Mouse (Mus musculus): ENCODE results near the gene Capn12. TPM values are rescaled to one million over a fixed set of nuclear protein-coding genes. Genes with fewer than 3 reads are reported as not detected.

Gene Capn12
- total RNA-seq, 2 experiments from 2014 or later: 0.15 TPM; not detected in 1

DNA sequence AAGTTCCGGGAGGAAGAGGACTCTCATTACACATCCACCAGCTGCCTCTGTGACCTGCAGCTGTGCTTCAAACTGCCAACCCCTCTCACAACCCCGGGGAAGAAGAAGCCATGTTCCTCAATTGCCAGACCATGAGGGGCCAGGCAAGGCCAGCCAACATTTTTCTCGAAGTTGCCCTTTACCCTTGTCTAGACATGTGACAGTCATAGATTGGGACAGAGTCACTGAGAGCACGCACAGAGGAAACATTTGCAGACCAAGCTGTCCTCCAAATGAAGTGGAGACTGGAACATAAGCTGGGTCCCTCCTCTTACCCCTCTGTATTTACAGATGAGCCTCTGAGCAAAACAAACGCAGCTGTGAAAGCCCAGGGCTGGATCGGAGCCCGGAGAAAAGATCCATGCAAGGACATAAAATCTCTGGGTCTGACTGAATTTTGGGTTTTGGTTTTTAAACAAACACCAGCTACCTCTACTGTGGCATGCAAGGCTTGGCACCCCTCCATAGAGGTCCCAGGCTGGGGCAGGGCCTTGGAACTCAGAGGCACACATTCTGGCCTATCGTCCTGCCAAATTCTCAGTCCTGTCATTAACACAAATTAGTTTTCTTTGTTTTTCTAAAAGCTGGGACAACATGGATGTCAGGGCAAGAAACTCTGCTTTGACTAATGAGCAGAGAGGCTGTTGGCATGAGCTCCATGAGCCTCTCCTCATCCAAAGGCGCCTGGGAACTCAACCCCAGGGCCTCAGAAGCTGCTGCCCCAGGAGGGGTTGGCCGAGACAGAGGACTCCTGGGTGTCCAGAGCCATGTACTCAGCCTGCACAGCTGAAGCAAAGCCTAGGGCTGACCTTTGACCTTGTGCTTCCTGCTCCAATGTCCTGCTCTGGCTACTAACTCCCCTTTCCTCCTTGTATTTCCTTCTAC is 36.5 kb downstream of the Capn12 start:
- DNase-seq: peak; percentile 52 to 78
- intact Hi-C loops (cut with DNase I): no loop called here

DNA sequence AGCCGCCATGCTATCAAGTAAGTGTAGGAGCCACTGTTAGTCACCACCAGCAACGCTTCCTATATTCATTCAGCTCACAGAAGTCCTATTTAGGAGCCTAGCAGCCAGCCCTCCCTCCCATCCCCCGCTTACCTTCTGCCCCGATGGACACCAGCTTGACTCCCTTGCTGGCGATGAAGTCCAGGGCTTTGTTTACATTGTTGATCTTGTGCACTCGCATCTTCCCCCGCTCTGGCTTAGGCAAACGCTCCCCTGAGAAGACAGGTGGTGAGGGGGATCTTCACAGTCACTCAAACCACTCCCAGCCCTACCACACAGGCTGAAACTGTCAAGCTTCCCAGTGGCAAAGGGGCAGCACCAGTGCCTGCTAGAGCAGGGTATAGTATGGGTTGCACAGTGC is 37.3 kb downstream of the Capn12 start:
- DNase-seq: no peak
- intact Hi-C loops (cut with DNase I): no loop called here

DNA sequence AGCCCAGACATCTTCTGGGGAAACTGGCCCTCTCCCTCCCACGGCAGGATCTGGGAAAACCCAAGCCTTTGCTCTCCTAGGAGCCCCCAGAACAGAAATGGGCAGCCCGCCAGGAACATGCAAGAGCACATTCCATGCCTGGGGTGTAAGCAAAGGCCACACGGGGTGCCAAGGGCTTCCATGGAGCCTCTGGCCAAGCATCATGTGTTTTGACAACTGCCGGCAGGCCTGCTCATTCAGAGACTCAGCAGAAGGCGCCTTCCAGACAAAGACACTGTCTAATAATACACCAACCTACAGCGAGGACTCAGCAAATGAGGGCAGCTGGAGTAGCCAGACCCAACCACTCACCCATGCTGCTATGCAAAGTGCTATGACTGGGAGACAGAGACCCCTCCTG is 38.6 kb downstream of the Capn12 start:
- intact Hi-C loops (cut with DNase I): loop anchor here (5.0 kb wide), 1 partner anchor 37 kb away; no protein-coding TSS in a partner anchor
- DNase-seq: peak in 1 of 2 experiments; percentile 86

DNA sequence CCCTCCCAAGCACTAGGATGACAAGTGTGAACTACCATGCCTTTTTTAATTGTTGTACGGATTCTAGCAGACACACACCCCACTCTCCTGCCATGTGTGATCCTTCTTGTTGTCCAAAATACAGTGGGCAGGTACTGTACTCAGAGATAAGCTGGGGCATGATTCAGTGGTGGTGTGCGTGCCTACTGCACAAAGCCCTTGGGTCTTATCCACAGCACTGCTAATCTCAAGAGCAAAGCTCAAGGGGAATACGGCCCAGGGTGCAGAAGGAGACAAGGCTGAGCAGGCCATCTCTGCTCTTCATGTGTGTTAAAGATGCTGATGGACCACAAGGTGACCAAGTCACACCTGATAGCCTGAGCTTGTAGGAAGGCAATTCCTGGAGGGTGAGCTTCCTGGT is 40.0 kb downstream of the Capn12 start:
- no peak for DNase-seq
- intact Hi-C loops (cut with DNase I): loop anchor here (5.0 kb wide), 1 partner anchor 36 kb away; no protein-coding TSS in a partner anchor

DNA sequence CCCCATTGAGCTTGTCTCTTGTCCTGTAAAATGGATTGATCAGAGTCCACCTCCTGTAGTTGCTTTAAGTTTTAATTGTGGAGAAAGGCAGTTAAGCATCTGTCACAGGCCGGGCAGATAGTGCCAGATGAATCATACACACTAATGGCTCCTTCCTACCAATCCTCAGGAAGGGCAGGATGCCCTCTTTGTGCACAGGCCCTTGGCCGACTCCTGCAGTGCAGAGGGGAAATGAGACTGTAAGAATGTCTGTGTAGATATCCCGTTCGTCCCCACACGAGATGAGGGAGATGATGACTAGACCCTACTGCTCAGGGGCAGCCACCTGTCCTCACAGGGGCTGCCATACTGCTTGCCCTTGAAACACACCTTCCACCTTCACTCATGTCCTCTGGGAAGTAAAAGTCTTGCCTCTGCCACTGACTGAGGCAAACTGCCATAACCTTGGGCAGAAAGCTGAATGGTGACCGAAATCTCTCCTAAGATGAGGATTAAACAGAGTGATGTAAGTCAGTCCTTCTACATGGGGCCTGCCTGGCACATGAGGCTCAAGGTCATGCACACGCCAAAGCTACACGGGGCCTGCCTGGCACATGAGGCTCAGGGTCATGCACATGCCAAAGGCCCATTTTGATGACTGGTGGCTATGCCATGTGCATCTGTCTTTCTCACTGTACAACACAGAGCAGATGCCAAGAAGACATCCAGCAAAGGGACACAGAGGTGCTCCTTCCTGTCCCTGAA is 40.7 kb downstream of the Capn12 start:
- intact Hi-C loops (cut with DNase I): loop anchor here (5.0 kb wide), 1 partner anchor 35 kb away; no protein-coding TSS in a partner anchor
- DNase-seq: no peak

DNA sequence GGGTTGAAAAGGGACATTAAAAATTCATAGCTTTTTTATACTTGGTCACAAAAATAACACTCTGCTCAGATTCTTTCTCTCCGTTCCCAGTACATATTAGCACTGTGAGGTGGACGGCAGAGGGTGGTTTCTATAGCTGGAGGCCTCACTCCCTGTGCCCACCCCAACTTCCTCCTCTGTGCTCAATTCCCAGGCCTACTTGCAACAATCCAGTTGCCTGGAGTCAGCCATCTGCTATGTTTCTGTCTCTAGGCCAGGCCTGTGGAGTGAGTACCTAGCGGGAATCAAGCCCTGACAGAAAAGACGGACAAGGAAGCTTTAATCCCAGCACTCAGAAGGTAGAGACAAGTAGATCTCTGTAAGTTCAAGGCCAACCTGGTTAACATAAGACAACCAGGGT is 41.4 kb downstream of the Capn12 start:
- no peak for DNase-seq
- intact Hi-C loops (cut with DNase I): loop anchor here (5.0 kb wide), 1 partner anchor 35 kb away; no protein-coding TSS in a partner anchor

DNA sequence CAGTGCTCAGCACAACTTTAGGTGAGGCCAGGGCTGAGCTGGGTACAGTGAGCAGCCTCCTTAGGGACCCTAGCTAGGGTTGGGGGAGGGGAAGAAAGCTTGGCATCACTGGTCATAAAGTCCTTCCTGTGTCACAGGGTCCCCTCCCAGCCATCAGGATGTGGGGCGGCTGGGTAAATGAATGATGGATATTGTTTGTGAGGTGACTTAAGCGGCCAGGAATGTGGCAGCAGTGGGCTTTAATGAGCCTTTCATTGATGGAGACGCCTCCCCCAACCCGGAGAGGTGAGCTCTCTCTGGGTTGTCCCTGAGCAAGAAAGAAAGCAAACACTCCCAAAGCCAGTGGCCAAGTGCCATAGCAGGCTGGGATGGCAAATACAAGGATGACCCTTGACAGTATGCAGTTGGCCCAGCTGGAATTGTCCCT is 42.7 kb downstream of the Capn12 start:
- DNase-seq: no peak
- intact Hi-C loops (cut with DNase I): loop anchor here (5.0 kb wide), 1 partner anchor 33 kb away; no protein-coding TSS in a partner anchor

DNA sequence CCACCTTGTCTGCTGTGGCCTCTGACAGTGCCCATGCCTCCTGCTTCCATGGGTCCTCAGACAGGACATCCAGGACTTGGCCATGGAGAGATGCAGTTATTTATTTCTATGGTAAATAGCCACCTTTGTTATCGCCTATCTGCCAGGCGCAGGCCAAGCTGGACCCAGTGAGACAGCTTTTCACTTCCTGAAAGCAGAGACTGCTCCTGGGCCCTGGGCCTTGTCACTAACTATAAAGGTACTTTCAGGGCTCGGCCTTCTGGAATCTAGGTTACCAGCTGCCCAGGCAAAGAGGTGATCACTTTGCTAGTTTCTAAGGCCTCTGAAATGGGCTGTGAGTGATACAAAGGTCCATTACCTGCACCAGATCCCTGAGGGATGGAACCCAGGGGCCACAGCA is 43.6 kb downstream of the Capn12 start:
- no peak for DNase-seq
- intact Hi-C loops (cut with DNase I): loop anchor here (5.0 kb wide), 1 partner anchor 32 kb away; no protein-coding TSS in a partner anchor

DNA sequence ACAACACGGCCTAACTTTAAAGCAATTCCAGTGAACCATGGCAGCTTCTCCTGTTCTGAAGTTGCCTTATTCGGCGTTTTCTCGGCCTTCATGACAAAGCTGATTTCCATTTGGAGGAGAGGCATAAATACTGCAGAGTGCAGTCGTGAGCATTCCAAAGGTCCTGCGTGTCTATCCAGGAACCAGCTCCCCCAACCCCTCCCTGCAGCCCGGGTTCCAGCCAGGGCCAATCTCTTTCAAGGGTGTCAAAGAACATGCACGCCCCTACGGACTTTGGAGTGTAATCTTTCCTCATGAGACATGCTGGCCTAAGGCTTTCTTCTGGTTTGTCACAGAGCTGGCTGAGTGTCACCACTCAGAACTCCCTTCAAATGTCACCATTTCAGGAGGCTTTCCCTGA is 44.1 kb downstream of the Capn12 start:
- peak in 1 of 2 experiments; percentile 75 for DNase-seq
- intact Hi-C loops (cut with DNase I): no loop called here

DNA sequence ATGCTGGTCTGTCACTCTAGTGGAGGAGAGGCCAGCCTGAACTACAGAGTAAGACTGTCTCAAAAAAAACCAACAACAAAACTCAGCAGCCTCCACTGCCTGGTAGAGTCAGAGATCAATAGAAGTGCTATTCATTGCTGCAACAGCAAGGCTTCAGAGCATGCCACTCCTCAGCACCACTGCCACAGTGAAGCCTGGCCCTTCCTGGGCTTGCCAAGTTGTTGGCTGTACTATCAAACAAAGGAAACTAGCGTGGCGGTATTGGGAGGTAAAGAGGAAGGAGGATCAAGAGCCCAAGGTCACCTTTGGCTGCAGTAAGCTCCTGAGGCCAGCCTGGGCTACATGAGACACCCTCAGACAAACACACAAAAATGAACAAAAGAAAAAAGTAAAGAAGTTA is 45.0 kb downstream of the Capn12 start:
- no peak for DNase-seq
- intact Hi-C loops (cut with DNase I): no loop called here

DNA sequence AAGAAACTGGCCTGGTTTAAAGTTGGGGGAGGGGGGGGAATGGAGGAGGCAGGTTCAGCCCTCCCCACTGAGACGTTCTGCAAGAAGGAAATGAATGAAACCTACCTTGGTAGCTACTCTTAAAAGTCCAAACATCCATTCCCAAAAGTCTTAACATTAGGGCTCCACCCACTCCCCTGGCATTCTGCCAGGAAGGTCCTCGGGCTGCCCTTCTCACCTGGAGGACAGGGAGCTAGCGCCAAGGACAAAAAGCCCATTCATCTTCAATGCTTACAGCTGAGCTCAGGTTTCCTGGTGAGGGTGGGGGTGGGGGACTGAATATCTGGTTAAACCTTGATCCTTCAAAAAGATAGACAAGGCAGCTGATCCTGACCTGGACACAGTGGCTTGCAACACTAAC is 48.2 kb downstream of the Capn12 start:
- DNase-seq: no peak
- intact Hi-C loops (cut with DNase I): no loop called here

DNA sequence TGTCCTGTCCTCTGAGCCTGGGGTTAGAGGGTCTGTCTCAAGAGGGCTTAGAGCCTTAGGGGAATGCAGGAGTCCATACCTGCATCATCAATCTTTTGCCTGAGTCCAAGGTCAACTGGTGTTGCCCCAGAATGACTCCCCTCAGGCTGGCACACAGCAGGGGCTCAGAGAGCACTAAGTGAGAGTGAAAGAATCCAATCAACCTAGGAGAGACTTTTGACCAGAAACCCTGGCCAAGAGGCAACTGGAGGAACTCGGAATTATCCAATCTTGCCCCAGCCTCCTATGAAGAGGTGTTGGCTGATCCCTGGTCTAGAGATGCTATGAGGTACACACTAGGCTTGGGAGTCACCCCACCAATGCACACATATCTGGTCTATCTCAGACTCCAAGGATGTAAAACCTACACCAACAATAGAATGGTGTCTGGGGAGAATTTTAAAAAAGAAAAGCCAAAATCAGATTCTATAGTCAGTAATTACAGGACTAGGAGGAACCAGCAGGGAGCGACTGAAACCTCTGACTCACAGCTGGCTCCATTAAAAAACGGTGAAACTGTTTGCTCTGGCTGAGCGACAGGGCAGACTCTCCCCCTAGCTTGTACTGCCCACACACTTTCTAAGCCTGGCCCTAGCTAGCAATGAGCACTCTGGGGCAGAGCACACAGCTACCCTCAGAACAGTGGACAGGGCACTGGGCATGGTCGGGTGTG is 49.3 kb downstream of the Capn12 start:
- no peak for DNase-seq
- intact Hi-C loops (cut with DNase I): no loop called here

DNA sequence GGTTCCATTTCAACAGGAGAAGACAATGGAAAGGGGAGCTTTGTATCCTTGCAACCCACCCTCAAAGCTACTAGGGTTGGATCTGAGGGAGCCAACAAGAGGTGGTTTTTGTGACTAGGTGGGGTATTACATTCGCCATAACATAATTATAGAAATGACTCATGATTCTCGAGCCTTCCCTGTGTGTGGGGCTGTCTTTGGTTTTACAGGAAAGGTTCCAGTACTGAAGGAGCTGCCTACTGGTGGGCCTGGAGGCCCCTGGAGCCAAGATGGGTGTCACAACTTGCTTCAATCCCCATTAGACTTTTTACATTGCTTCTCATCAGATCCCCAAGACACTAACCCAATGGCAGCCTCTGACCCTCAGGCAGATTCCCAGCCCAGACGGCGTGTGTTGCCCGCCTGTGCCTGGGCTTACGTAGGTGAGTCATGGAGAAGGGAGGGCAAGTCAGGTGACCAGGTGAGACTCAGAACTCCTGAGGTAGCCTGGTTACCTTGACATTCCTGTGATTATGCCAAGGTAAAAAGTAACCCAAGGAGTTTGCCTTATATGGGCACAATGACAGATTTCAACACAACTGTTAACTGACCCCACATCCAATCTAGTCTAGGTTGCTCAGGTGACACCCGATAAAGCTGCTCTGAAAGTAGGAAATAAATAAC is 49.9 kb downstream of the Capn12 start:
- intact Hi-C loops (cut with DNase I): no loop called here

DNA sequence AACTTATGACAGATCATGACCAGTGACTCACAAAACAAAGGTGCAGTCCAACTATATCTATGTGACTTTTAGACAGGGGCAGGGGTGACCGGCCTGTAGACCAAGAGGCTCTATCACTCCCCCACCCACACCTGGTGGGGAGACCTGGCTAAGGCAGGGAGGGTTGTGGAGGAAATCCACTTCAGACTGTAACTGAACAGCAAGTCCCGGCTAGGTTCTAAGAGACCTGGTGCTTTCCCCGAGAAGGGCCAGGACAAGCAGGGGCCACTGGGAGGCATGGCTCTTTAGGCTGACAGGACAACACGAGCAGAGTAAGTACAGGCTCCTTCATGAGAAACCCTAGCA is 50.4 kb downstream of the Capn12 start:
- intact Hi-C loops (cut with DNase I): no loop called here
- no peak for DNase-seq

More for the DNA sequence above, 49.9 kb downstream of the Capn12 start:
- no peak for DNase-seq

DNA sequence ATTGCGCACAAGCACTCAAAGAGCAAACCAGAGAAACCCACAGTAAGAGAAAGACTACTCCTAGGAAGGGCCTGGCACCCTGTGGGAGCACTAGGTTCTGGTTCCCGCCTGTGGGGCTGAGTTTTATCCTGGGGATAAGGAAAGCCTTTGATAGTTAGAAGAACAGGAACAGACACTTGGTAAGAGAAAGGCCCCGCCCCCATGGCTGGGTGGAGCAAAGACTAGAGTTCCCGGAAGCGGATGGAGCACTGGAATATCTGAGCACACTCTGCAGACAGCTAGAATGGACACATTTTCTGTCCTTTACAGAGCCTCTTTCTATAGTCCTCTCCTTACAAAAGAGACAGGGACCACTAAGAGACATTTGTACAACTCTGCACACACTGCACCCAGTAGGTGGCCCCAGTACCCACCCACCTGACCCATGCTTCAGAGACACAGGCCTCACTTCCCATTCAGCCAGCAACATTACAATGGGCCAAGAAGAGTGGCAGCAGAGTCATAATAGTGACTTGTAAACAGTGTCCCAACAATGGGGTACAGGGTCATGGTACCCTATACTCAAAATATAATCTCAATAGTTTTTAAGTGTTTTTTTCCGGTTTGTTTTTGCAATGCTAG is 51.3 kb downstream of the Capn12 start:
- intact Hi-C loops (cut with DNase I): no loop called here
- no peak for DNase-seq

DNA sequence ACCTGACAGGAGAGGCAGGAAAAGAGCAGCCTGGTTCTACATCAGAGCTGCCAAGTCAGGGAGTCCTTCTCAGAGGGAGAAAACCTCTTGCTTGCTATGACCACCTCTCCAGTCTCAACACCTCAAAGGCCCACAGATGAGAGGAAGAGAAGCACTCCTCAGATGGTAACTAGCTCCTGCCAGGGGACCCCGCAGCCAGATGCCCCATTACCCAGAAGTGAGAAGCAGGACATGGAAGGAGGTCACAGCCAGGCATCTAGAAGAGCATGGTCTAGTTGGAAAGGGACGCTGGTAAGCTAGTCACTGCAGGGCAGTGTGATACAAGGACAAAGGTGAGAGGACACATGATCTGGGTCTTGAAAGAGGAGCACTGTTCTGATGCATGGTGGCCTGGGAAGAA is 52.6 kb downstream of the Capn12 start:
- intact Hi-C loops (cut with DNase I): no loop called here

DNA sequence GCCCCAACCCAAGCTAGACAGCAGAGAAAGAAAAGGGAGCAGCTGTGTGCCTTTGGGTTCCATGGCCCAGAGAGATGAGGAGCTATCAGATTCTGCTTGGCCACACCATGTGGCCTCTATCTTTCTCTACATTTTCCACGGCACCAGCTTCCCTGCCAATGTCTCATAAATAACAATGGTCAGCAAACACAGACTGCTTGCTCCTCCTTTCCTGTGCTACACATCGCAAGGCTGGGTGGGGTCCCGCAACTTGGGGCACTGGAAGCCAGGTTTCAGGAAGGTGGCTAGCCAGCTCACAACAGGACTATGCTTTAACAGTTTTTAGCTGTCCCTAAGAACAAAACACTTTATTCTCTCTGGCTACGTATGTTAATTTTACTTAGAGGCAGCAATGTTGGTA is 55.6 kb downstream of the Capn12 start:
- no peak for DNase-seq
- intact Hi-C loops (cut with DNase I): no loop called here

More for the DNA sequence above, 52.6 kb downstream of the Capn12 start:
- DNase-seq: no peak

DNA sequence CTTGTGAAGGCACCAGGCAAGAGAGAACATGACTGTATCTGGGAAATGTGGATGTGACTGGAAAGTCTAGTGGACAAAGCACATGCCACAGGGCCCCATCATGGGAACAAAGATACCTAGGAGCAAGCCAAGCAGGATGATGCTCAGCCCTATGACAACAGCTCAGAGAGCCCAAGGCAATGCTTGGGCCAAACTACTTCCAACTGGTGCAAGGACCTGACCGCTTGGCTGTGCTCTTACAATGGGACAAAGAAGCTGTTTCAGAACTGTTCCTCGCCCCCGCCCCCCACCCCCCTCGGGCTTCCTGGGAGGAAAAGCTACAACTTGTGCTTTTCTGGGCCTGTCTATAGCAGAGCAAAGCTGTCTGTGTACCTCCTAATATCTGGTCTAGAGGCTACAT is 57.4 kb downstream of the Capn12 start:
- DNase-seq: no peak
- intact Hi-C loops (cut with DNase I): no loop called here

DNA sequence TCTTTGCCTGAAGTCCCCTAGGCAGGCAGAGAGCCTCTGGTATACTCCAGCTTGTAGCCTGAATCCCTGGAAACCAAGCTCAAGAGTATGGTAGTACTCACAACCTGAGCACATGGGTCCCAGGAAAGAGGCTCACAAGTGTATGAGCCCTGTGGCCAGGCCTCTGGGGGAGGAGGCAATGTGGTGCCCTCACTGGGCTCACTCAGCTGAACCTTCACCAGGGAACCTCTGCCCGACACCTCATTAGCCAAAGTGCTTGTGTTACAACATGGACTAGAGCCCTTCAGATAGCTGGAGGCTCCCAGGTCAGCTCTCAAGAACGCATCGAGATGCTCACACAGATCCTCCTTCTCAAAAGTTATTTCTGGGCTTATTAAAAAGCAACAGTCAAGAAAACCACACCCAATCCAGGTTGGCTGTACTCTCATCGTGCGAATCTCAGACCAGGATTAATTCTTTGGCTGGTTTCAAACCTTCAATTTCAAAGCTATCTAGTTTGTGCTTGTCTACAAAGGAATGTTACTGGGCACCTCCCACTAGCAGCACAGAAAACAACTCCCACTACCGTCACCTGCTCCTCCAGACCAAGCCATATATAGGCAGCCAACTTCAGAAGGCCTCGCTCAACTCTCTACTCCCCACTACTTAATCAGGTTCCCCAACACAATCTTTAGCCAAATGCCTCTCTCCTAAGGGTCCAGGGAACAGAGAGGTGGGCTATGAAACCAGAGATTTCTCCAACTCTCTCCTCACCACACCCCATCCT is 58.4 kb downstream of the Capn12 start:
- DNase-seq: no peak
- intact Hi-C loops (cut with DNase I): no loop called here
